Mouse (Mus musculus) testis, adult 2 months (tissue): ENCODE measurements around the gene Spin2e. TPM values are rescaled to one million over a fixed set of nuclear protein-coding genes. Genes with fewer than 3 reads are reported as not detected.
"Not testable (repeated sequence)": the region's sequence is repeated elsewhere in the genome, so short reads cannot be mapped to it uniquely, and the experiment has no call there.

Source experiments
- H3K27ac ChIP-seq: fragments of 200-500 bp; 2 replicates; pipeline ENCODE4 v1.5.1; 2012; ENCODE audit warnings: low read depth, low read length; ENCODE audit not compliant: control insufficient read depth, insufficient read depth
- H3K27me3 ChIP-seq: fragments of 200-500 bp; 2 replicates; pipeline ENCODE4 v1.6.1; 2012; ENCODE audit warnings: mild to moderate bottlenecking, low read length, moderate library complexity; ENCODE audit not compliant: control insufficient read depth, insufficient read depth
- H3K36me3 ChIP-seq: fragments of 200-500 bp; 2 replicates; pipeline ENCODE4 v1.6.1; 2012; ENCODE audit warnings: mild to moderate bottlenecking, low read length; ENCODE audit not compliant: control insufficient read depth, insufficient read depth
- H3K4me1 ChIP-seq: fragments of 200-500 bp; 2 replicates; pipeline ENCODE4 v1.6.1; 2012; ENCODE audit warnings: low read length; ENCODE audit not compliant: control insufficient read depth, insufficient read depth
- H3K4me3 ChIP-seq: fragments of 200-500 bp; 2 replicates; pipeline ENCODE4 v1.5.1; 2012; ENCODE audit warnings: low read depth, mild to moderate bottlenecking, low read length, moderate library complexity, mixed read lengths; ENCODE audit not compliant: control insufficient read depth
- polyA plus RNA-seq: library from polyadenylated mRNA; depleted of rRNA; stranded (reverse); fragments of >200 nt; gene quantifications from 2 replicates; pipeline ENCODE4 v1.2.3, GENCODE M21; 2012; rRNA removed

Spin2e gene
- polyA plus RNA-seq, result 1.6 and 2.0 TPM in 2 replicates

DNA sequence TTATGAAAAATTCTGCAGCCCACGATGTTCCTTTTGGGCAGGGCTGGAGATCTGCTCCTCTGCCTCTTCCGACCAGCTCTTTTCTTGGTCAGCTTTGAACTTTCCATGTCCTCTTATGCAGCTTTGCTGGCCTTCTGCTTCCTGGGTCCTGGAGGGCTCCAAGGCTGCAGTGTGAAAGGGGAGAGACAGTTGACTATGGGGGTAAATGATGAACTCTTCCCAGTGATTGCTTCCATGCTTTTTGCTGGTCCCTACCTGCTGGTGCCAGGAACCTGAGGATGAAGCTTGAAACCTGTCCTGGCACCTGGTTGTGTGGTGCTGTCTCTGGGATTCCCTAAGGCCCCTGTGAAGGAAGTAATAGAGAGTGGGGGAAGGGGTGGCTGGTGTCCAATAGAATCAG lies at the start of gene Spin2e:
TSS of gene Spin2e (minus strand) at position 101 of the 400 bp plus-strand sequence.
- H3K4me3 ChIP-seq, H3K36me3 ChIP-seq, H3K27ac ChIP-seq, H3K27me3 ChIP-seq, H3K4me1 ChIP-seq: not testable (repeated sequence)

DNA sequence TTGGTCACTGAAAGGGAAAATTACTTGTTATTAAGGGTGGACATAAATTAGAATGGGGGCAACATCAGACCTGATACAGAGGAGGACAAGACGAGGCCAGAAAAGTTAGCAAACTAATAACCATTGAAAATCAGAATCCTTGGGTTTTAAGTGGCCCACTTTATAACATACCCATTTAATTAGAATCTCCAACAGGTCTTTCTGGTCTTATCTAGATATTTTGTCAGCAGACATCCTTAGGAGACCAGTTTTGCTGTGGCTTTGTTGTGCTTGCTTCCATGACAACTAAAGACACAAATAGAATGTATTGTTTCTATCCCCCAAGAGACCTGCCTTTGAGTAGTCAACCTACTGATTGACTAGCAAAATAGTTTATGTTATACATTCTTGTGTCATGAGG lies 44.5 kb downstream of the Spin2e start, which contains the start of gene Gm21883:
TSS of gene Gm21883 (minus strand) at position 101 of the 400 bp plus-strand sequence.
- H3K4me3 ChIP-seq, H3K36me3 ChIP-seq, H3K27ac ChIP-seq, H3K4me1 ChIP-seq, H3K27me3 ChIP-seq: not testable (repeated sequence)

Other genes starting within 250 kb of the Spin2e start
- 0.20 TPM in 1 of 2 replicates, not detected in the other for gene Btbd35f19, start 235.0 kb downstream of the Spin2e start, polyA plus RNA-seq
- gene Gm21883, start 44.6 kb downstream of the Spin2e start, polyA plus RNA-seq, result not detected in 2 replicates
- gene Btbd35f25, start 98.2 kb upstream of the Spin2e start, polyA plus RNA-seq, result 0.67 and 0.99 TPM in 2 replicates